Mouse (Mus musculus) cerebellum, postnatal 36 days (tissue): ENCODE results near the gene Cfap61.

ENCODE experiments used
- DNase-seq, 2 experiments: peaks; one replicate each; pipeline ENCODE4 v3.0.0; 2021 to 2022; ENCODE audit warnings: mixed read lengths in 2 of 2

Cfap61 gene

DNA sequence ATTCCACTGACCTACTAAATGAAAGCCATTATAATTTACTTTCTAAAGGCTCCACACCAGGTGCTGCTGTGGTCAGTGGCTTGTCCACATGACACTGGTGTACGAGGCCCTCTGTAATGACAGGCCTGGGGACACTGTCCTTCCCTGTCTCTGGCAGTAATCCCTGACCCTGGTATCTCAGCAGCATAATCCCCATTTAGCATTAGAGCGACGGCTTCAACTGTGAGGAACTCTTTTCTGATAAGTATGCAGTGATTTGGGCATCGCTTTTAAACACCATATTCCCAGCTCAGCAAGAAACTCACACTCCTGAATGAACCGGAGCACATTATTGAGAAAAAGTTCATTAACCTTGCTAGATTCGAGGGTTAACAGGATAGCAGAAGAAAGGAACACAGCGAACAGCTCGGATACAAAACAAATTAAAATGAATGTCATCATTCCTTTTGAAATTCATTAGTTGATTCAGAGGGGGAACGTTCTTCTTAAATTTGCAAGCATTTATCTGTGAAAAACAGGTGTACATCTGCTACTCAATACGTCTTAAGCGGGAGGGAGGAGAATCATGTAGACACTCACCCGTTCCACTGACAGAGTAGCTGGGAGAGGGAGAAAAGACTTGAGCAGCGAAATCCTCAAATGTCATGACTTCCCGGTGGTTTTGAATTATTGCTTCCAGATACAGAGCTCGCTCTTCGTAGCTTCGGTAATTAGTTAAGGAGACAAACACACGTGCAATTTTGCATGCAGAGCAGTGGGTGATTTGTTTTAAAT is 325.4 kb downstream of the Cfap61 start:
- DNase-seq: no peak

DNA sequence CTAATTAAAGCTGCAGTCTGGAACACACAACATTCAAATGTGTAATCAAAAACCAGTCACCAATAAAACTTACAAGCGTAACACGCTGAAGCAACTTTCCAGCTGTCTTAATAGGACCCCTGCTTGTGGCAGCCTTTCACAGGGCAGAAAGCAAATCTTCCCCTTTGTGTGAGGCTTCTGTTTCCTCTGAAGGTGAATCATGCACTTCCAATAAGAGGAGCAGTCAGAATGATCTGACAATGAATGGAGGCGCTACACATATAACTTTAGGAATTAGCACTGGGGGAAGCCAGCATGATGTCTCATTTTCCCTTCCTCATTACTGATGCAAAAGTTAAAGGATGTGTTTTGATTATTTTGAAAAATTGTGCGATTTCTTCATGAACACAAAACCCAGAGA is 326.6 kb downstream of the Cfap61 start:
- no peak for DNase-seq

DNA sequence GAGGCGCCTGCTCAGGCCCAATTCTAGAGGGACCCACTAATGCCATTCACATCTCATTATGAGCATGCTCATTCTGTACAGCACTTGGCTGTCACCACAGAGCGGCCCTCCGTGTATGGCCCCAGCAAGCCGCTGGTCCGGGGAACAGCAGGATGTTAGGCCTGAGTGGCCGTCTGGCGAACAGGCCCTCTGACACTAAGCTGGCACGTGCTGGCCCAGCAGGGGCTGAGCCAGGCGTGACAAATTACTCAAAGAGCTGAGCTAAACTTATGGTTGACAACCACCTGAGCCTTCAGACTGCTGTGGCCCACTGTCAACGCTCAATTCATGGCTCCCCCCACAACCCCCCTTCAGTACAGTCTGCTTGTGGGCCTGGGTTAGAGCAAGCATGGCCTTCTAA is 327.6 kb downstream of the Cfap61 start:
- no peak for DNase-seq

DNA sequence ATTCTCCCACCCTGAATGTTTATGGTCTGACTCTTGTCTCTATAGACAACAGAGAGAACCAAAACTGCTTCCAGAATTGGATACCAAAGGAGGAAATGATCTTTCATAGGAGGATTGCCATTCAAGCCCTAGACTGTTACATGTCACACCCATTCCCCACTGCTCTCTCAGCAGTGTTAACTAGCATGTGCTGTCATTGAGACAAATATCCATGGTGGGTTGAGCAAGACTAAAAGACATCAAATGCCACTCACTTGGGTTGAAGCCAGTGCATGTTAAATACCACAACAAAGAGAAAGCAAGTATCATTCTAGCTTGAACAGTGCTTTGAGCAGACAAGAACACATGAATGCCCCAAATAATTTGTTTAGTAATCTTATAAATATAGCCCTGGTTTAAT is 328.4 kb downstream of the Cfap61 start:
- DNase-seq: no peak
